Mouse (Mus musculus) frontal cortex, adult 2 months (tissue): ENCODE results near the gene Fam114a1. TPM values are rescaled to one million over a fixed set of nuclear protein-coding genes. Genes with fewer than 3 reads are reported as not detected.

Source experiments
- DNase-seq, 2 experiments: peaks; one replicate each; pipeline ENCODE4 v3.0.0; 2022; ENCODE audit warnings: low spot score in 1 of 2; ENCODE audit errors: extremely low spot score in 1 of 2
- polyA plus RNA-seq: library from polyadenylated mRNA; depleted of rRNA; stranded (reverse); fragments of >200 nt; gene quantifications from 2 replicates; pipeline ENCODE4 v1.2.3, GENCODE M21; 2012

The Fam114a1 gene
- polyA plus RNA-seq, 1 experiment: 6.4 TPM

GRCm38 (mm10) chr5:65049880-65050279 lies 80.0 kb downstream of the Fam114a1 start:
- DNase-seq: no peak

- DNase-seq: no peak
Measured at GRCm38 (mm10) chr5:65051513-65051912, 81.6 kb downstream of the Fam114a1 start.

- no peak for DNase-seq
Measured at GRCm38 (mm10) chr5:65057596-65057995, 87.7 kb downstream of the Fam114a1 start.

DNA sequence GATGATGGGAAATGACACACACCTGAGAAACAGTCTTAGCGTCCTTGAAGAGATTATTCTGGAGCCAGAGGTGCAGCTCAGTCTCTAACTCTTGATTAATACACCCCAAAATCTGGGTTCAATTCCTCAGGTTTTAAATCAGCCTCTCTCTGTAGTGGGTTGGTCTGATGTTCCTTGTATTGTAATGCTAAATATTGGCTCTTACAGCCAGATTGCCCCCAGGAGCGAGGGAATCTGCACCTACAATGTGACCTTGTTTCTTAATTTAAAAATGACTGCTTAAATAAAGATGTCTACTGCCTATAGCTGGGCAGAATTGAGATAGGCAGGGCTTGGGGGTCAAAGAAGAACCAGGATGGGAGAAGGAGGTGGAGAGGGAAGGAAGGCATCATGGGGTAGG lies 89.9 kb downstream of the Fam114a1 start:
- no peak for DNase-seq

GRCm38 (mm10) chr5:65062236-65062635 lies 92.4 kb downstream of the Fam114a1 start:
- no peak for DNase-seq

DNA sequence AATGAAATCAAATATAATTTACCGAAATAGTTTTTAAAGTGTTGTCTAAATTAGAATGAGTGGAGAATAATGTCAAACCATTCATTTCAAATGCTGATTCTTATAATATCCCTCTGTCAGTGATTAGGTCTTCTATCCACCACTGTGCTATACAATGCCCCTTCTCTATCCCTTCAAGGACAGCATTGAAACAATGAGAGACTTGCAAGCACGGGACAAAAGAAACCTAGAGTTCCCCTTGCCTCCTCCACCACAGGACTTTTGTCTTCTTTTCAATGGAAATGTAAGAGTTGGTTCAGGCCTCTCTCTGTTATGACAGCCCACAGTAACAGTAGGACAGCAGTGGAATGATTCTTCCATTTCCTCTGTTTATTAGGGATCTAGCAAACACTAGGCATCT lies 93.4 kb downstream of the Fam114a1 start:
- no peak for DNase-seq

DNA sequence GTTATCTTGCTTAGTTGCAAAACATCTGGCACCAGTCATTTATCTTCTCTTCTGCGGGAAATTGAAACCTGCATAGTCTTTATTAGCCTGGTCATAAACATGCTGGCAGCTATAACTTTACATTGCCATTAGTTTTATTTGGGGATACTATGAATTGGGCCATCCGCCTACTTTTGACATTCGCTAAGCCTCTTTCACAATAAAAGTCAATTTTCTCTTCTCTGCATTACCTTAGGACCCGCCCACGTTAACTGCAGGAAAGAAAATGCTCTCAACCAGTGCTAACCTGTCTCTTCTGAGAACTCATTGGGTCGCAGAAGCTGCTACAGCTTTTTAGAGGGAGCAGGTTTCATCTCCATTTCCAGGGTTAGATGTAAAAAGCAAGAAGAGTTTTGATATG lies 98.3 kb downstream of the Fam114a1 start:
- DNase-seq: no peak

DNA sequence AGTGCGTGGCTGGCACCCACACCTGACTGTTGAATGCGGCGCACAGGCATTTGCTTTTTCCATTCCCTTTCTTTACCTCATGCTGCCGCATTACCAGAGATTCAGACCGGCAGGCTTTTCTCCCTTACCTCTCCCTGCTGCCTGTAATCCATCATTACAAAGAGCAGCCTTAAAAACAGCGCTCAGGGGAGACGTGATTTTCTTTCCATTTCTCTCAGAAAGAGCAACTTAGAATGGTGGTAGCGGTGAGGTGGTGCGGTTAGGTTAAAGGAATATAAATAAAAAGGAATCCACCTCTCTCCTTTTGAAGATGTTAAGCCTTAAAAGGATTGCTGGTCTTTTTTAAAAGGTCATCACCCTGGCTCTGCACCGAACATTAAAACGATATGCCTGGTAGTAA lies 100.0 kb downstream of the Fam114a1 start:
- no peak for DNase-seq

- peak in 1 of 2 experiments; percentile 6 for DNase-seq
Measured at GRCm38 (mm10) chr5:65071689-65072118, 101.8 kb downstream of the Fam114a1 start.

GRCm38 (mm10) chr5:65073247-65073646 lies 103.4 kb downstream of the Fam114a1 start:
- DNase-seq: no peak

DNA sequence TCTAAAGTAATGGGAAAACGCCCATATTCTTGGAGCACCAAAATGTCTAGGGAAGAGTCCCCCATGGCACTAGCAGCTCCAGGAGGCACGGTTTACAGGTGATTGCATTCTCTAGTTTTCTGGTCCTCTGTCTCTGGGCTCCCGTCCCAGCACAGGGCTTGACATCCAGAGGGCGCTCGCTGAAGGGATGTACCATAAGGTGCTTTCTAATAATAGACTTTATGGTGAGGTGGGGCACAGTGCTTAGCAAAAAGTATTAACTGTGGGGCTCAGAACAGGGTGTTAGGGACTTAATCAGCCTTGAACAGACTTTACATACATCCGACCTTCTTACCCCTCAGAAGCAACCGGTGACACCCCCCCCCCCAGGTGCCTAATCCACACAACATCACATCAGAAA lies 104.8 kb downstream of the Fam114a1 start:
- no peak for DNase-seq

DNA sequence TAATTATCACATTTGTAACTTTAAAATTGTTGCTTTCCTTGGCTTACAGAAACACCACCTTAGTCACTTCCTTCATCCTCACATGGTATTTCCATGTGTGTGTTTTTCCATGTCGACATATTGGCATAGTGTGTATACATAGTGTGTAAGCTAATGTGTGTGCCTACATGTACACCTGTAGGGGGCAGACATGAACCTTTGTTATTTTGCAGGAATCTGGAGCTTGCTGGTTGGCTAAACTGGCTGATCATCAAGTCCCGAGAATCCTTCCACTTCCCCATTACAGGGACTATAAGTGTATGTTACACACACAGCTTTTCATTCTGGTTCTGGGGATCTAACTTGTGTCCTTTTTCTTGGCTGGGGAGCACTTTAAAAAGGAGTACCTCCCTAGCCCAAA lies 106.2 kb downstream of the Fam114a1 start:
- peak in 1 of 2 experiments; percentile 15 for DNase-seq

DNA sequence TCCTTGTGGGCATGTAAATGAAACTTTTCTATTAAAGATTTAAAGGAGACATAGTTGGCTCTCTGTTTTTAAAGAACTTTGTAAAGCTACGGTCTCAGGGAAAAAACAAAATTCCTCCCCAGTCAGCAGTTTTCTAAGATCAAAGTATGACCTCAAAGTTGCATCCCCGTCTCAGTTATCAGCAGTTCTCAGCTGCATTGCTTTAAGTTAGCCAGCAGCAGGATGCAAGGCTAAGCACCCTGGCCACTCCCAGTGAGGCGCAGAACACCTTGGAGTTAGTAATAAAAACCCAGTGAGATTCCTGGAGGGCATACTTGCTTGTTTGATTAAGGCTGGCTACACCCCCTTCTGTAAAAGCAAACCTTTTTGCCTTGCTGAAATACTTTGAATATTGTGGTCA lies 106.9 kb downstream of the Fam114a1 start:
- no peak for DNase-seq

- no peak for DNase-seq
Measured at GRCm38 (mm10) chr5:65078081-65078480, 108.2 kb downstream of the Fam114a1 start.

DNA sequence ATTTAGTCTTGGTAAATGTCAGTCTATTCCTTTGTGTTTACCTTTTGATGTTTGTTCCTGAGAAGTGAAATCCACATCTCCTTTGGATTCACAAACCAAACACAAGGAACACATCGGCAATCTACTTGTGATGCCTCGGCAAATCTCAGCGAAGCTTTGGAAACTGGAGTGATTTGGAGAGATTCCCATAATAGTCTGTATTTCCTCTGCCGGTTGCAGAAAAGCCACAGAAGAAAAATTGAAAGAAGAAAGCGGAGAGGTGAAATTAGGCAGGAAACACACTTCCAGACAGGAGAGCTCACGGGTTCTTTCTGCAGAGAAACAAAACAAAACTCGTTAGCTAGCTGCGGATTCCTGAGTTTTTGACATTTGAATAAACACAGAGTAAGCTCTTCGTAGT lies 110.0 kb downstream of the Fam114a1 start:
- peak; percentile 8 to 66 for DNase-seq

GRCm38 (mm10) chr5:65081836-65082235 lies 112.0 kb downstream of the Fam114a1 start:
- no peak for DNase-seq

- no peak for DNase-seq
Measured at GRCm38 (mm10) chr5:65086522-65086921, 116.7 kb downstream of the Fam114a1 start.

DNA sequence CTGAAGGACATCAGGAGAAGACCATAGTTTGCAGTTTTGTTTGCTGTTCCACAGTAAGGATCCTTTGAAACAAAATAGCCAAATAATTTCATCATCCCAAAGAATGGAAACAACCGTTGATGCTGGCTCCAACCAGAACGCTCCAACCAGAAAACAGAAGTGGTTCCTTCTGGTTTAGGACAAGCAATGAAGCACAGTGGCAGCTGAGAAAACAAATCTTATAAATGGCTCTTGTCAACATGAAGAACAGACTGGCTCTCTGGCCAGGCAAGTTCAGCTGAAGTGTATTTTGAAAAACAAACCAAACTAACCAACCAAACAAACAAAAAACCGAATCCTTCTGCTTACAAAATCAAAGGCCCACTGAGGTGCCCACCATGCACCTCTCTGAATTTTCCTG lies 119.8 kb downstream of the Fam114a1 start:
- DNase-seq: no peak

DNA sequence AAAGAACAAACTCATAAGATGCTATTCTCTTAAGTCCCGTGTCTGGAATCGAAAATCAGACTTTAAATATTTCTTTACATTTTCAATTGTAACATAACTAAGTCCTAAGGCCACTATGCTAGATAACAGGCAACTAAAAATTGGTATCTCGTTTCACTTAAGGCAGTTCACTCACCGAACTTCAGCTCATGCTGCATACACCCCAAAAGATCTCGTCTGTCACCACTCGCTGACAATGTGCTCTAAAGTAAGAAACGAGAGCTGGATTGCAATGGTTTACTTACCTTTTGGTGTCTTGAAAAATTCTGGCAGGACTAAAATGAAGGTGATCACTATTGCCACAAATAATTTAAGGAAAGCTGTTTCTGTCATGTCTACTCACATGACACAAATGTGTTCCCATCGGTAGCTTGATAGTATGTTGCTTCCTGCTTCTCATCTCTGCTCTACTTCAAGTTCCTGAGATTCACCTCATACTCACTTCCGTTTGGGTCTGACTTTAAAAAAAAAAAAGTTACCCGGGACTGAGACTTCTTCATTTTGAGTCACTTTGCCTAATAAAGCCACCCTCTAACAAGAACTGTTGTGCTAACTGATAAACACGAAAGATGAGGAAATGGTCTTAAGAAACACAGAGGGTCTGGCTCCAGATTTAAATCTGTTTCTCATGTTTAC lies 121.5 kb downstream of the Fam114a1 start:
- DNase-seq: no peak
